Mouse (Mus musculus): ENCODE measurements around the gene Uba2. TPM values are rescaled to one million over a fixed set of nuclear protein-coding genes. Genes with fewer than 3 reads are reported as not detected.
"Not testable (repeated sequence)": the region's sequence is repeated elsewhere in the genome, so short reads cannot be mapped to it uniquely, and the experiment has no call there.

Uba2 gene
- 126 and 144 TPM in 2 replicates for polyA plus RNA-seq (2015; fragmentation: Nextera tagmentation; extraction: Ambion mirVana)

GRCm38 (mm10) chr7:34169454-34169853 lies at the start of gene Uba2:
TSS of gene Uba2 (minus strand) at chr7:34169599.
- 79% methylated on average over 3 of the region's 3 CpGs for WGBS
- H3K9me3 ChIP-seq (ENCODE audit: control insufficient read depth, low read length): no peaks in the 10 kb centered on the region
- peak within 1 kb of the TSS; percentile 50 for H3K4me2 ChIP-seq (ENCODE audit: low read depth, low read length)

DNA sequence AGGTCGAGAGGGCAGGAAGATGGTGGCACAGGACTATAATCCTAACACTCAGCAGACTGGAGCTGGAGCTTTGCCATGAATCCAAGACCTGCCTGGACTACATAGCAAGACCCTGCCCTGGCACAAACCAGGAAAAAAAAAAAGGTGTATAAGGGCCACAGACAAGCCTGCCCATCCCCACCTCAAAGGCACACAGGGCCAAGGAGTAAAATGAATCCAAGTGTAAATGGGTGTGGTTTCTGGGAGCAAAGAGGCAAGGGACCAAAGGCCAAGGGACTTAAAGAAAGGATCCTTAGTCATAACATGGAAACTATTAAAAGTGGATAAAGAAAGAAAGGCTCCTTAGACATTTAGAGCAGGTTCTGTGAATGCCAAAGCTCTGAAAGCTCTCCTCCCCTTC lies 49.1 kb upstream of the Uba2 start:
- ATAC-seq: peak; percentile 53
- 0 out of 2 replicates have a peak, but pooled peaks cover 5% of the 10 kb centered on the region for H3K4me1 ChIP-seq (ENCODE audit: control insufficient read depth, insufficient read depth, low read length)
- no peak overlapping the region for H3K4me3 ChIP-seq (ENCODE audit: low read length)
- no peaks in the 10 kb centered on the region for H3K9me3 ChIP-seq (ENCODE audit: control insufficient read depth, low read length)
- WGBS: 76% methylated on average over 1 of the region's 1 CpGs
- H3K36me3 ChIP-seq (ENCODE audit: control insufficient read depth, insufficient read depth, low read length): peaks cover 19% of the 10 kb centered on the region
- H3K27ac ChIP-seq (ENCODE audit: low read length): no peak overlapping the region
- no peak overlapping the region for H3K4me2 ChIP-seq (ENCODE audit: low read depth, low read length)
- no peak overlapping the region for H3K9ac ChIP-seq (ENCODE audit: low read depth, low read length)
- H3K27me3 ChIP-seq (replicated peaks; ENCODE audit: control insufficient read depth, insufficient read depth, low read length): no peaks in the 10 kb centered on the region

More at GRCm38 (mm10) chr7:34169454-34169853, at the start of gene Uba2:
- Histone ChIP-seq H3K9ac (ENCODE audit: low read depth, low read length) (peak within 1 kb of the TSS; percentile 99), H3K27ac (ENCODE audit: low read length) (peak within 1 kb of the TSS; percentile 33; the same call in 1 of the 2 replicates), H3K27me3 (replicated peaks; ENCODE audit: control insufficient read depth, insufficient read depth, low read length) (no peaks in the 10 kb centered on the region), H3K36me3 (ENCODE audit: control insufficient read depth, insufficient read depth, low read length) (0 out of 2 replicates have a peak, but pooled peaks cover 4% of the 10 kb centered on the region), H3K4me1 (ENCODE audit: control insufficient read depth, insufficient read depth, low read length) (peaks cover 9% of the 10 kb centered on the region), H3K4me3 (ENCODE audit: low read length) (peak within 1 kb of the TSS; percentile 98)
- no peak for ATAC-seq

- ATAC-seq: no peak
- H3K27ac ChIP-seq (ENCODE audit: low read length): no peak overlapping the region
- H3K27me3 ChIP-seq (replicated peaks; ENCODE audit: control insufficient read depth, insufficient read depth, low read length): no peaks in the 10 kb centered on the region
- H3K9me3 ChIP-seq (ENCODE audit: control insufficient read depth, low read length): no peaks in the 10 kb centered on the region
- peaks cover 10% of the 10 kb centered on the region for H3K36me3 ChIP-seq (ENCODE audit: control insufficient read depth, insufficient read depth, low read length)
- H3K4me3 ChIP-seq (ENCODE audit: low read length): no peak overlapping the region
- no peak overlapping the region for H3K4me2 ChIP-seq (ENCODE audit: low read depth, low read length)
- H3K4me1 ChIP-seq (ENCODE audit: control insufficient read depth, insufficient read depth, low read length): 0 out of 2 replicates have a peak, but pooled peaks cover 5% of the 10 kb centered on the region
- 91% methylated on average over 10 of the region's 10 CpGs for WGBS
- H3K9ac ChIP-seq (ENCODE audit: low read depth, low read length): no peak overlapping the region
Measured at GRCm38 (mm10) chr7:34216474-34216873, 47.1 kb upstream of the Uba2 start.

DNA sequence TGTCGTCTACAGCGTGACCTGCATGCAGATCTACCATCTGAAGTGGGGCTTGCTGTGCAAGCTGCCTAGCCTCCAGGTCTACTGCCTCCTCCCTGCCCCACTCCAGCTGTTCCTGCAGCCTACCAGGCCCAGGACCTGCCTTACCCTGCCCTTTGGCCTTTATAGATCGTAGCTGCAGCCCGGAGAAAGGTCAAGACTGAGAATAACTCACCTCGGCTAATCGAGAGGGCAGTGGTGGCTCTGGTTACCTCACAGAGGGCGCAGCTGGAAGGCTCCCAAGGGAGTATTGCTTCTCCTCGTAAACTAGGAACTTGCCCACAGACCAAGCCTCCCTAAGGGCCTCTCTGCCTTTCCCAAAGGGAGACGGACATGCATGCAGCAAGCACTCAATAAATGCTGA lies 46.1 kb upstream of the Uba2 start:
- H3K27me3 ChIP-seq (replicated peaks; ENCODE audit: control insufficient read depth, insufficient read depth, low read length): no peaks in the 10 kb centered on the region
- H3K9ac ChIP-seq (ENCODE audit: low read depth, low read length): no peak overlapping the region
- H3K36me3 ChIP-seq (ENCODE audit: control insufficient read depth, insufficient read depth, low read length): peaks cover 10% of the 10 kb centered on the region
- H3K9me3 ChIP-seq (ENCODE audit: control insufficient read depth, low read length): no peaks in the 10 kb centered on the region
- no peak overlapping the region for H3K27ac ChIP-seq (ENCODE audit: low read length)
- H3K4me1 ChIP-seq (ENCODE audit: control insufficient read depth, insufficient read depth, low read length): 0 out of 2 replicates have a peak, but pooled peaks cover 5% of the 10 kb centered on the region
- ATAC-seq: peak; percentile 29
- 84% methylated on average over 9 of the region's 9 CpGs for WGBS
- H3K4me3 ChIP-seq (ENCODE audit: low read length): no peak overlapping the region
- H3K4me2 ChIP-seq (ENCODE audit: low read depth, low read length): no peak overlapping the region

DNA sequence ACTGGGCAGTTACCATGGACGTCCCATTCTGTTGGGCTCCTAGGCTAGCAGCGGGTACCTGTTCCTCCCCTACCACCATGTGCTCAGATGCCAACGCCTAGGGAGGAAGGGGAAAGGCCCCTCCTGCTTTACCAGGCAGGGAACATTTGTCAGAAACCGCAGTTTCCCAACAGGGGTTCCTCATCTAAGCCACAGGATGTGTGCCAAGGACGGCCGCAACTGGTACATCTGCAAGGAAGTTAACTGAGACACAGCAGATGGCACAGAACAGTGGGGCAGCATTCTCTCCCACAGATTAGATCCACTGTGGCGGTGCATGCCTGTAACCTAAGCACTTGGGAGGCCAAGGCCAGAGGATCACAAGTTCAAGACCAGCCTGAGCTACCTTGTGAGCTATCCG lies 45.2 kb upstream of the Uba2 start:
- Histone ChIP-seq H3K27me3 (replicated peaks; ENCODE audit: control insufficient read depth, insufficient read depth, low read length) (no peaks in the 10 kb centered on the region), H3K9ac (ENCODE audit: low read depth, low read length) (no peak overlapping the region), H3K36me3 (ENCODE audit: control insufficient read depth, insufficient read depth, low read length) (peaks cover 11% of the 10 kb centered on the region), H3K4me1 (ENCODE audit: control insufficient read depth, insufficient read depth, low read length) (0 out of 2 replicates have a peak, but pooled peaks cover 5% of the 10 kb centered on the region), H3K4me3 (ENCODE audit: low read length) (no peak overlapping the region), H3K4me2 (ENCODE audit: low read depth, low read length) (no peak overlapping the region), H3K9me3 (ENCODE audit: control insufficient read depth, low read length) (no peaks in the 10 kb centered on the region), H3K27ac (ENCODE audit: low read length) (no peak overlapping the region)
- no peak for ATAC-seq
- WGBS: 93% methylated on average over 8 of the region's 8 CpGs

GRCm38 (mm10) chr7:34213281-34213680 lies 43.9 kb upstream of the Uba2 start:
- H3K9ac ChIP-seq (ENCODE audit: low read depth, low read length): no peak overlapping the region
- no peak overlapping the region for H3K4me2 ChIP-seq (ENCODE audit: low read depth, low read length)
- no peak overlapping the region for H3K27ac ChIP-seq (ENCODE audit: low read length)
- no peak for ATAC-seq
- no peak overlapping the region for H3K4me3 ChIP-seq (ENCODE audit: low read length)
- H3K9me3 ChIP-seq (ENCODE audit: control insufficient read depth, low read length): no peaks in the 10 kb centered on the region
- WGBS: 83% methylated on average over 7 of the region's 7 CpGs
- no peaks in the 10 kb centered on the region for H3K4me1 ChIP-seq (ENCODE audit: control insufficient read depth, insufficient read depth, low read length)
- peaks cover 19% of the 10 kb centered on the region for H3K36me3 ChIP-seq (ENCODE audit: control insufficient read depth, insufficient read depth, low read length)
- H3K27me3 ChIP-seq (replicated peaks; ENCODE audit: control insufficient read depth, insufficient read depth, low read length): no peaks in the 10 kb centered on the region

DNA sequence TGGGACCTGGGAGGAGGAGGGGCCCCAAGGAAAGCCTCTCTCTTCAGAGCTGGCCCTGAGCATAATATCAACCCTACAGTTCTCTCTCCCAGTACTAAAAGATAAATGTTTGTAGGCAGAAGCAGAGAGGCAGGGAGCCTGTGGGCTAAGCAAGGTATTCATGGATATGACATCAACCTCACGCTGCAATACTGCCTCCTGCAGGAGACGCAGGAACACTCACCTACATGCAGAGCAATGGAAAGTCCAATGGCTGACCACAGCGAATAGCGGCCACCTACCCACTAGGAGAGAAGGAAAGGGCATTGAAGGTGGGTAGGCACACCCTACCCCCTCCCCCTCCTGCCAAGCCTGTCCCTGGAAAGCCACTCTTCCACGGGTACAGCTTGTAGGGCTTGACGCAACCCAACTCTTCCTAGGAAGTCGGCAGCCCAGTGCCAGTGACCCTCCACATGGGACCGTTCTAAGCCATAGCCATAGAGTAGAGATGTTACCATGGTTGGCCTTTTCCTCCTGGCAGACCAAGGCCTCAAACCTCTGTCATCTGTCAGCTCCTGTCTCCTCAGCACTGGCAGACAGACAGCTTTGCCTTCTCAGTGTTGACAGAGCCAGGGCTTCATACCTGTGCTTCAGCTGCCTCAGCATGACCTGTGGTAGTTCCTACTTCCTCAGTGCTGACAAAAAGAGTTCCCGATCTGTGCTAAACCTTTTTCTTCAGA lies 38.8 kb upstream of the Uba2 start:
- no peaks in the 10 kb centered on the region for H3K4me1 ChIP-seq (ENCODE audit: control insufficient read depth, insufficient read depth, low read length)
- WGBS: 88% methylated on average over 9 of the region's 9 CpGs
- H3K27ac ChIP-seq (ENCODE audit: low read length): no peak overlapping the region
- no peak overlapping the region for H3K4me2 ChIP-seq (ENCODE audit: low read depth, low read length)
- no peak overlapping the region for H3K4me3 ChIP-seq (ENCODE audit: low read length)
- H3K9ac ChIP-seq (ENCODE audit: low read depth, low read length): no peak overlapping the region
- H3K36me3 ChIP-seq (ENCODE audit: control insufficient read depth, insufficient read depth, low read length): peaks cover 41% of the 10 kb centered on the region
- H3K27me3 ChIP-seq (replicated peaks; ENCODE audit: control insufficient read depth, insufficient read depth, low read length): no peaks in the 10 kb centered on the region
- H3K9me3 ChIP-seq (ENCODE audit: control insufficient read depth, low read length): no peaks in the 10 kb centered on the region
- no peak for ATAC-seq

- 91% methylated on average over 6 of the region's 6 CpGs for WGBS
- Histone ChIP-seq H3K4me2 (ENCODE audit: low read depth, low read length) (no peak overlapping the region), H3K9ac (ENCODE audit: low read depth, low read length) (no peak overlapping the region), H3K27me3 (replicated peaks; ENCODE audit: control insufficient read depth, insufficient read depth, low read length) (no peaks in the 10 kb centered on the region), H3K4me1 (ENCODE audit: control insufficient read depth, insufficient read depth, low read length) (no peaks in the 10 kb centered on the region), H3K4me3 (ENCODE audit: low read length) (no peak overlapping the region), H3K36me3 (ENCODE audit: control insufficient read depth, insufficient read depth, low read length) (peaks cover 52% of the 10 kb centered on the region), H3K9me3 (ENCODE audit: control insufficient read depth, low read length) (no peaks in the 10 kb centered on the region), H3K27ac (ENCODE audit: low read length) (no peak overlapping the region)
- ATAC-seq: no peak
Measured at GRCm38 (mm10) chr7:34206331-34206730, 36.9 kb upstream of the Uba2 start.

- not testable (repeated sequence) for H3K9me3 ChIP-seq (ENCODE audit: control insufficient read depth, low read length); H3K9ac ChIP-seq (ENCODE audit: low read depth, low read length); H3K4me2 ChIP-seq (ENCODE audit: low read depth, low read length); H3K4me3 ChIP-seq (ENCODE audit: low read length); H3K4me1 ChIP-seq (ENCODE audit: control insufficient read depth, insufficient read depth, low read length); H3K27ac ChIP-seq (ENCODE audit: low read length); H3K27me3 ChIP-seq (replicated peaks; ENCODE audit: control insufficient read depth, insufficient read depth, low read length); ATAC-seq
- 96% methylated on average over 10 of the region's 10 CpGs for WGBS
- peaks cover 44% of the 10 kb centered on the region for H3K36me3 ChIP-seq (ENCODE audit: control insufficient read depth, insufficient read depth, low read length)
Measured at GRCm38 (mm10) chr7:34202147-34202546, 32.7 kb upstream of the Uba2 start.

Measured in intestine, embryonic 16.5 days (tissue).